Mouse (Mus musculus) liver, adult 2 months (tissue): ENCODE results near the gene Sgk2.
A peak's percentile ranks its signal among the peaks of the same experiment; 100 is the strongest.

Source experiments
- CTCF ChIP-seq: fragments of 200-500 bp; IDR thresholded peaks from 2 replicates; pipeline ENCODE4 v1.5.1; 2011; ENCODE audit warnings: low read depth, low read length, control low read depth
- POLR2A ChIP-seq: fragments of 200-500 bp; IDR thresholded peaks from 2 replicates; pipeline ENCODE4 v1.6.1; 2011; ENCODE audit warnings: low read length, control low read depth; ENCODE audit not compliant: insufficient read depth; ENCODE audit errors: extremely low read depth

- TF ChIP-seq CTCF, result peak; percentile 55; the same call in 1 of the 2 replicates
- no peak for TF ChIP-seq POLR2A
Measured at GRCm38 (mm10) chr2:162999744-163000143, 12.6 kb downstream of the Sgk2 start.
